Mouse (Mus musculus) neural tube, embryonic 11.5 days (tissue): ENCODE data around the gene Fbxw8. TPM values are rescaled to one million over a fixed set of nuclear protein-coding genes. Genes with fewer than 3 reads are reported as not detected.

Experiments used
- ATAC-seq: fragments of 200-750 bp; cut with Nextera tagmentation; 2 replicates; pipeline ENCODE4 v1.8.0; 2017; ENCODE audit warnings: moderate number of reproducible peaks, mild to moderate bottlenecking, moderate TSS enrichment, moderate library complexity; ENCODE audit not compliant: insufficient read depth, low FRiP score, low TSS enrichment
- DNase-seq: peaks from one replicate; pipeline ENCODE4 v3.0.0-alpha.2; 2015; ENCODE audit warnings: low spot score
- H3K27ac ChIP-seq: fragments of 300-500 bp; sonication (generic); 2 replicates; pipeline ENCODE4 v1.5.1; 2014; ENCODE audit warnings: low read depth, mild to moderate bottlenecking, low read length
- H3K27me3 ChIP-seq: fragments of 300-500 bp; sonication (generic); 2 replicates; pipeline ENCODE4 v1.6.1; 2014; ENCODE audit warnings: mild to moderate bottlenecking, low read length, mixed read lengths; ENCODE audit not compliant: control insufficient read depth, insufficient read depth
- H3K36me3 ChIP-seq: fragments of 300-500 bp; sonication (generic); 2 replicates; pipeline ENCODE4 v1.6.1; 2014; ENCODE audit warnings: mild to moderate bottlenecking, low read length, moderate library complexity, mixed read lengths; ENCODE audit not compliant: control insufficient read depth, insufficient read depth
- H3K4me1 ChIP-seq: fragments of 300-500 bp; sonication (generic); 2 replicates; pipeline ENCODE4 v1.6.1; 2014; ENCODE audit warnings: low read length, mixed read lengths; ENCODE audit not compliant: control insufficient read depth, insufficient read depth
- H3K4me2 ChIP-seq: fragments of 300-500 bp; sonication (generic); 2 replicates; pipeline ENCODE4 v1.6.1; 2014; ENCODE audit warnings: low read depth, mild to moderate bottlenecking, moderate library complexity
- H3K4me3 ChIP-seq: fragments of 300-500 bp; sonication (generic); 2 replicates; pipeline ENCODE4 v1.5.1; 2014; ENCODE audit warnings: low read depth, low read length
- H3K9ac ChIP-seq: fragments of 300-500 bp; sonication (generic); 2 replicates; pipeline ENCODE4 v1.6.1; 2014; ENCODE audit warnings: mild to moderate bottlenecking, low read length
- H3K9me3 ChIP-seq: fragments of 300-500 bp; sonication (generic); 2 replicates; pipeline ENCODE4 v1.6.1; 2016; ENCODE audit warnings: low read length; ENCODE audit not compliant: control insufficient read depth
- WGBS: fragments of 180-500 bp; shearing (Covaris S2); extraction: QIAGEN DNeasy Blood & Tissue Kit; methylation state at CpG from one replicate; pipeline ENCODE4 v1.1.7; 2014; 5-methylcytosine and 5-hydroxymethylcytosine counted together
- polyA plus RNA-seq: library from polyadenylated mRNA; unstranded; fragments of >200 nt; fragmentation: Nextera tagmentation; extraction: Ambion mirVana; gene quantifications from 2 replicates; pipeline ENCODE4 v1.2.1, GENCODE M21; 2014

Fbxw8 gene
- polyA plus RNA-seq: 26.9 and 28.4 TPM in 2 replicates

- Histone ChIP-seq H3K27ac (no peak within 1 kb of the TSS), H3K4me2 (peak within 1 kb of the TSS; percentile 76), H3K36me3 (0 out of 2 replicates have a peak, but pooled peaks cover 2% of the 10 kb centered on the region), H3K9me3 (no peaks in the 10 kb centered on the region), H3K9ac (peak within 1 kb of the TSS; percentile 78), H3K4me3 (peak within 1 kb of the TSS; percentile 73), H3K27me3 (no peaks in the 10 kb centered on the region), H3K4me1 (peaks cover 4% of the 10 kb centered on the region; the same call in 1 of the 2 replicates)
- under 1% methylated on average over 63 of the region's 67 CpGs for WGBS
- ATAC-seq: peak; percentile 71
- peak; percentile 90 for DNase-seq
Measured at GRCm38 (mm10) chr5:118154839-118155564, at the start of gene Fbxw8. TSS of gene Fbxw8 (minus strand) at chr5:118155464.

- H3K4me1 ChIP-seq: peaks cover 27% of the 10 kb centered on the region
- H3K27me3 ChIP-seq: no peaks in the 10 kb centered on the region
- ATAC-seq: no peak
- H3K4me3 ChIP-seq: no peak overlapping the region
- no peak overlapping the region for H3K4me2 ChIP-seq
- no peaks in the 10 kb centered on the region; the same call in 1 of the 2 replicates for H3K36me3 ChIP-seq
- no peak overlapping the region for H3K9ac ChIP-seq
- peak overlapping the region; percentile 49; the same call in 1 of the 2 replicates for H3K27ac ChIP-seq
- 44% methylated on average over 16 of the region's 16 CpGs for WGBS
- no peak for DNase-seq
- H3K9me3 ChIP-seq: no peaks in the 10 kb centered on the region
Measured at GRCm38 (mm10) chr5:118204675-118205440, 49.6 kb upstream of the Fbxw8 start.

- Histone ChIP-seq H3K36me3 (no peaks in the 10 kb centered on the region; the same call in 1 of the 2 replicates), H3K4me2 (no peak overlapping the region), H3K9ac (no peak overlapping the region), H3K4me1 (peaks cover 8% of the 10 kb centered on the region), H3K27me3 (no peaks in the 10 kb centered on the region), H3K9me3 (no peaks in the 10 kb centered on the region), H3K27ac (no peak overlapping the region), H3K4me3 (no peak overlapping the region)
- ATAC-seq: no peak
- WGBS: 56% methylated on average over 5 of the region's 5 CpGs
- no peak for DNase-seq
Measured at GRCm38 (mm10) chr5:118199670-118200069, 44.4 kb upstream of the Fbxw8 start.

GRCm38 (mm10) chr5:118197421-118197820 is 42.2 kb upstream of the Fbxw8 start:
- no peak overlapping the region for H3K4me3 ChIP-seq
- H3K9ac ChIP-seq: no peak overlapping the region
- DNase-seq: no peak
- H3K9me3 ChIP-seq: no peaks in the 10 kb centered on the region
- WGBS: 83% methylated on average over 13 of the region's 13 CpGs
- H3K4me2 ChIP-seq: no peak overlapping the region
- H3K36me3 ChIP-seq: no peaks in the 10 kb centered on the region; the same call in 1 of the 2 replicates
- no peak overlapping the region for H3K27ac ChIP-seq
- H3K4me1 ChIP-seq: peaks cover 4% of the 10 kb centered on the region; the same call in 1 of the 2 replicates
- no peak for ATAC-seq
- H3K27me3 ChIP-seq: no peaks in the 10 kb centered on the region

GRCm38 (mm10) chr5:118192221-118192620 is 37.0 kb upstream of the Fbxw8 start:
- Histone ChIP-seq H3K9me3 (no peaks in the 10 kb centered on the region), H3K27ac (no peak overlapping the region), H3K9ac (no peak overlapping the region), H3K4me2 (no peak overlapping the region), H3K27me3 (no peaks in the 10 kb centered on the region), H3K4me1 (peaks cover 4% of the 10 kb centered on the region; the same call in 1 of the 2 replicates), H3K36me3 (no peaks in the 10 kb centered on the region; the same call in 1 of the 2 replicates), H3K4me3 (no peak overlapping the region)
- DNase-seq: no peak
- ATAC-seq: no peak
- WGBS: 19% methylated on average over 18 of the region's 18 CpGs

- Histone ChIP-seq H3K4me3 (no peak overlapping the region), H3K36me3 (no peaks in the 10 kb centered on the region; the same call in 1 of the 2 replicates), H3K27me3 (no peaks in the 10 kb centered on the region), H3K4me2 (no peak overlapping the region), H3K27ac (no peak overlapping the region), H3K4me1 (peaks cover 4% of the 10 kb centered on the region; the same call in 1 of the 2 replicates), H3K9me3 (no peaks in the 10 kb centered on the region), H3K9ac (no peak overlapping the region)
- no peak for DNase-seq
- WGBS: 85% methylated on average over 9 of the region's 9 CpGs
- ATAC-seq: no peak
Measured at GRCm38 (mm10) chr5:118190491-118190890, 35.2 kb upstream of the Fbxw8 start.

GRCm38 (mm10) chr5:118188356-118188755 is 33.1 kb upstream of the Fbxw8 start:
- DNase-seq (no peak), ATAC-seq (no peak)
- Histone ChIP-seq H3K36me3 (no peaks in the 10 kb centered on the region; the same call in 1 of the 2 replicates), H3K27ac (no peak overlapping the region), H3K4me3 (no peak overlapping the region), H3K9me3 (no peaks in the 10 kb centered on the region), H3K9ac (no peak overlapping the region), H3K4me1 (peaks cover 4% of the 10 kb centered on the region; the same call in 1 of the 2 replicates), H3K27me3 (no peaks in the 10 kb centered on the region), H3K4me2 (no peak overlapping the region)
- 59% methylated on average over 6 of the region's 6 CpGs for WGBS

GRCm38 (mm10) chr5:118186903-118187633 is 31.8 kb upstream of the Fbxw8 start:
- Histone ChIP-seq H3K4me1 (no peaks in the 10 kb centered on the region), H3K4me2 (no peak overlapping the region), H3K36me3 (no peaks in the 10 kb centered on the region), H3K9me3 (no peaks in the 10 kb centered on the region), H3K4me3 (no peak overlapping the region), H3K9ac (no peak overlapping the region), H3K27ac (no peak overlapping the region), H3K27me3 (no peaks in the 10 kb centered on the region)
- 82% methylated on average over 9 of the region's 9 CpGs for whole genome bisulfite sequencing
- no peak for ATAC-seq
- no peak for DNase-seq
